Mouse (Mus musculus): ENCODE measurements around the gene Slc12a7.

GRCm38 (mm10) chr13:73837708-73838107 lies 104.8 kb downstream of the Slc12a7 start:
- TF ChIP-seq CTCF (IDR thresholded peaks at IDR 0.05; ENCODE audit: extremely low read depth, insufficient read depth, low read length) (no peak), POLR2A (IDR thresholded peaks at IDR 0.05; ENCODE audit: extremely low read depth, insufficient read depth, low read length) (no peak)
